Mouse (Mus musculus): ENCODE measurements around the gene Vezf1.

DNA sequence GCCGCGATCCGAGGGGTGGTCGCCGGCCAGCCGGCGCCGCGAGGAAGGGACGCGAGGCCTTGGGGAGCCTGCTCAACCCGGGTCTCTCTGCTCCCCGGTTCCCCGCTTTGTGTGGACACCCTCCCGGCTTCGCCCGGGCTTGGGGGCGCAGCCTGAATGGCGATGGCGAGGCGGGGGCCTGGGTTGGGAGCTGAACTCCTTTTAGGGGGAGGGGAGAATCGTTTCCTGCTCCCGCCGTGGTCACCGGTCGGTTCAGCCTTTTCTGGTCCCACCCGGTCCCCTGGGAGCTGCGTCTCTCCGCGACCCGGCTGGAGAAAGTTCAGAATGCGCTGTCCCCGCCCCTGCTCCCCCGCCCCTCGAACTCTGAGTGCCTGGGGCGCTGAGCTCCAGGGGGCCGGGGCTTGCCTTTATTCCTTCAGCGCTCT, 31.5 kb downstream of the Vezf1 start:
- TF ChIP-seq TAL1 (IDR thresholded peaks at IDR 0.05; ENCODE audit: low read length) (no peak), GATA1 (IDR thresholded peaks at IDR 0.05; ENCODE audit: low read length) (no peak)
